Mouse (Mus musculus): Measurements from ENCODE around the gene Mfn2.

DNA sequence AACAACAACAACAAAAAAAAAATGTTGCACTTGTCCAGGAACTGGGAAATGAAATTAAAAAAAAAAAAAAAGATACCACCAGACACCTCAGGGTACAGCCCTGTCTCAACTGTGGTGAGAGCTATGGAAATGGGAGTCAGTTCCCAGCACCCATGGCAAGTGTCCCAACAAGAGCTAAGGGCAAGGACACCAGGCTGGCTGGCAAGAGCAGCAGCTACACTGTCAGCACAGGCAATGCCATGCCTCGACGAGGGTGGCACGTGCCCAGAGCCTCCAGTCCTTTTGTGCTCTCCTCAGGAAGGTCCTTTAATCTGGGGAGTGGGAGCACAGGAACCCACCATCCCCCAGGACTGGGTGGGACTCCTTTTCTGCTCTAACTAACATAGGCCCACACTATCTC lies 20.4 kb downstream of the Mfn2 start:
- no peak for TF ChIP-seq CTCF (IDR thresholded peaks at IDR 0.05; ENCODE audit: insufficient read depth, low read depth, low read length)
- no peak for TF ChIP-seq POLR2A (IDR thresholded peaks at IDR 0.05; ENCODE audit: insufficient read depth, low read depth, low read length)
